Mouse (Mus musculus) bone marrow macrophage, adult 2 months (primary cell): Measurements from ENCODE around the gene Rassf7.

Experiments
- CTCF ChIP-seq: IDR thresholded peaks from 2 replicates; pipeline ENCODE4 v1.5.1; 2012; ENCODE audit warnings: low read depth, mild to moderate bottlenecking, low read length, moderate library complexity
- POLR2A ChIP-seq: IDR thresholded peaks from 2 replicates; pipeline ENCODE4 v1.6.1; 2012; ENCODE audit warnings: mild to moderate bottlenecking, low read depth, low read length, borderline replicate concordance

DNA sequence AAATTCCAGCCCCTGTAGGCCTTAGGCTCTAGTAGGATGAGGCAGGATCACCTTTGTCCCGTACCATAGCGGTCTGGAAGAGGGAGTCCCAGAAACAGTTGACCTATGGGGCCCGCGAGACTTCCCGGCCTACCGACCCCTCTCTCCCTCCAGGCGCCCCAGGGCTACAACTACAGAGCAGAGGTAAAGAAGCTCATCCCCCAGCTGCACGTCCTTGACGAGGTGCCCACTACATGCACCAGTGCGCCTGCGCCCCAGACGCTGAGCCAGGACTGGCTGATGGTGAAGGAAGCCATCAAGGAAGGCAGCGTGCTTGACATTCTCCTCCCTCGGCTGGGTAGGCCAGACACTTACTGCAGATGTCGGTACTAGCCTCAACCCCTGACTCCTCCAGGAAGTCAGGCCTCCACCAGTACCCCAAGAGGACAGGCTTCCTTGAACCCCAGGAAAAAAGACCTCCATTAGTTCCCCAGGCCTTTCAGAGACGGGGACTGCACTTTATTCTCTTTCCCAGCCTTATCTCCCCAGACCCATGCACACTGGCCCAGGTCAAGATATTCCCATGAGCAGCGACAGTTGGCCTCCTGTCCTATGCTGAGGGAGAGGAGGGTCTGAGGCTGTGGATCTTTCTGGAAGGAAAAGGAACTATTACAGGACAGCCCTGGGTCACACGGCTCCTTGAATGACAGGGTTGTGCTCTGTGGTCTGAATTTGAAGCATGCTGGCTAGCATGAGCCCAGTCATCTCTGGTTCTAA lies 9.3 kb upstream of the Rassf7 start:
- TF ChIP-seq CTCF (no peak), POLR2A (no peak)
